Mouse (Mus musculus): ENCODE measurements around the gene Golga2. TPM values are rescaled to one million over a fixed set of nuclear protein-coding genes. Genes with fewer than 3 reads are reported as not detected.

Golga2 gene
- 70.8 TPM for polyA plus RNA-seq (2021)

- DNase-seq (ENCODE audit: low read depth, low spot score) (no peak), ATAC-seq (no peak)
- no peaks in the 10 kb centered on the region for H3K27me3 ChIP-seq
- ChIA-PET CTCF (interaction anchor here (1.3 to 1.5 kb wide), 2 partner anchors 20 to 27 kb away, joined by 3 read pairs; no protein-coding TSS in a partner anchor), POLR2A (no interaction called here)
- TF ChIP-seq CTCF (IDR thresholded peaks at IDR 0.05) = no peak
- in situ Hi-C loops (cut with MboI; ENCODE audit: low pct_unique_long_range_greater_than_20kb) = loop anchor here (5.0 kb wide), 1 partner anchor 150 kb away; no protein-coding TSS in a partner anchor
Measured at GRCm38 (mm10) chr2:32287334-32287840, at the start of gene Golga2. TSS of gene Golga2 (plus strand) at chr2:32287384.

GRCm38 (mm10) chr2:32237571-32237970 is 49.6 kb upstream of the Golga2 start:
- in situ Hi-C loops (cut with MboI; ENCODE audit: low pct_unique_long_range_greater_than_20kb) = loop anchor here (5.0 kb wide), 1 partner anchor 105 kb away; no protein-coding TSS in a partner anchor
- ATAC-seq = no peak
- no peak for TF ChIP-seq CTCF (IDR thresholded peaks at IDR 0.05)
- POLR2A ChIA-PET = interaction anchor here (1.1 kb wide), 1 partner anchor 10 kb away, joined by 3 read pairs; no protein-coding TSS in a partner anchor
- CTCF ChIA-PET = interaction anchor here (1.4 kb wide), 2 partner anchors 16 to 84 kb away, joined by 3 read pairs; no protein-coding TSS in a partner anchor
- no peaks in the 10 kb centered on the region for H3K27me3 ChIP-seq
- no peak for DNase-seq (ENCODE audit: low read depth, low spot score)

- CTCF ChIA-PET = interaction anchor here (0.6 kb wide), 1 partner anchor 283 kb away, joined by 3 read pairs; no protein-coding TSS in a partner anchor
- H3K27me3 ChIP-seq = no peaks in the 10 kb centered on the region
- no peak for ATAC-seq
- POLR2A ChIA-PET = no interaction called here
- in situ Hi-C loops (cut with MboI; ENCODE audit: low pct_unique_long_range_greater_than_20kb) = loop anchor here (5.0 kb wide), 1 partner anchor 107 kb away; no protein-coding TSS in a partner anchor
- DNase-seq (ENCODE audit: low read depth, low spot score) = no peak
- TF ChIP-seq CTCF (IDR thresholded peaks at IDR 0.05) = no peak
Measured at GRCm38 (mm10) chr2:32238708-32239435, 48.3 kb upstream of the Golga2 start.

GRCm38 (mm10) chr2:32240591-32240990 is 46.6 kb upstream of the Golga2 start:
- DNase-seq (ENCODE audit: low read depth, low spot score) (no peak), ATAC-seq (no peak)
- no peak for TF ChIP-seq CTCF (IDR thresholded peaks at IDR 0.05)
- H3K27me3 ChIP-seq = no peaks in the 10 kb centered on the region
- ChIA-PET CTCF (interaction anchor here (0.9 kb wide), 1 partner anchor 103 kb away, joined by 3 read pairs; no protein-coding TSS in a partner anchor), POLR2A (no interaction called here)
- in situ Hi-C loops (cut with MboI; ENCODE audit: low pct_unique_long_range_greater_than_20kb) = no loop called here

- CTCF ChIA-PET = no interaction called here
- DNase-seq (ENCODE audit: low read depth, low spot score) = no peak
- no peaks in the 10 kb centered on the region for H3K27me3 ChIP-seq
Measured at GRCm38 (mm10) chr2:32242986-32243385, 44.2 kb upstream of the Golga2 start.

GRCm38 (mm10) chr2:32246741-32247140 is 40.4 kb upstream of the Golga2 start:
- in situ Hi-C loops (cut with MboI; ENCODE audit: low pct_unique_long_range_greater_than_20kb) = no loop called here
- ChIA-PET CTCF (no interaction called here), POLR2A (no interaction called here)
- no peaks in the 10 kb centered on the region for H3K27me3 ChIP-seq
- ATAC-seq (no peak), DNase-seq (ENCODE audit: low read depth, low spot score) (no peak)
- no peak for TF ChIP-seq CTCF (IDR thresholded peaks at IDR 0.05)

More at GRCm38 (mm10) chr2:32242986-32243385, 44.2 kb upstream of the Golga2 start:
- no peak for TF ChIP-seq CTCF (IDR thresholded peaks at IDR 0.05)
- ATAC-seq = no peak
- in situ Hi-C loops (cut with MboI; ENCODE audit: low pct_unique_long_range_greater_than_20kb) = no loop called here
- POLR2A ChIA-PET = no interaction called here

GRCm38 (mm10) chr2:32248377-32249361 is 38.5 kb upstream of the Golga2 start:
- ATAC-seq (no peak), DNase-seq (ENCODE audit: low read depth, low spot score) (no peak)

GRCm38 (mm10) chr2:32251791-32252527 is 35.2 kb upstream of the Golga2 start:
- no peak for DNase-seq (ENCODE audit: low read depth, low spot score)
- in situ Hi-C loops (cut with MboI; ENCODE audit: low pct_unique_long_range_greater_than_20kb) = no loop called here
- POLR2A ChIA-PET = no interaction called here
- ATAC-seq = no peak
- CTCF ChIA-PET = no interaction called here
- no peaks in the 10 kb centered on the region for H3K27me3 ChIP-seq
- no peak for TF ChIP-seq CTCF (IDR thresholded peaks at IDR 0.05)

More at GRCm38 (mm10) chr2:32248377-32249361, 38.5 kb upstream of the Golga2 start:
- TF ChIP-seq CTCF (IDR thresholded peaks at IDR 0.05) = no peak
- H3K27me3 ChIP-seq = no peaks in the 10 kb centered on the region
- CTCF ChIA-PET = interaction anchor here (1.8 kb wide), 1 partner anchor 12 kb away, joined by 5 read pairs; the partner anchor contains the start of gene Pomt1
- in situ Hi-C loops (cut with MboI; ENCODE audit: low pct_unique_long_range_greater_than_20kb) = no loop called here
- POLR2A ChIA-PET = no interaction called here

- CTCF ChIA-PET = no interaction called here
- H3K27me3 ChIP-seq = no peaks in the 10 kb centered on the region
- in situ Hi-C loops (cut with MboI; ENCODE audit: low pct_unique_long_range_greater_than_20kb) = no loop called here
- POLR2A ChIA-PET = no interaction called here
- DNase-seq (ENCODE audit: low read depth, low spot score) = no peak
- no peak for ATAC-seq
- no peak for TF ChIP-seq CTCF (IDR thresholded peaks at IDR 0.05)
Measured at GRCm38 (mm10) chr2:32252658-32253057, 34.5 kb upstream of the Golga2 start.

- no peaks in the 10 kb centered on the region for H3K27me3 ChIP-seq
- TF ChIP-seq CTCF (IDR thresholded peaks at IDR 0.05) = no peak
- POLR2A ChIA-PET = interaction anchor here (0.5 kb wide), 1 partner anchor 561 kb away, joined by 3 read pairs; no protein-coding TSS in a partner anchor
- CTCF ChIA-PET = no interaction called here
- DNase-seq (ENCODE audit: low read depth, low spot score) = no peak
- in situ Hi-C loops (cut with MboI; ENCODE audit: low pct_unique_long_range_greater_than_20kb) = no loop called here
- no peak for ATAC-seq
Measured at GRCm38 (mm10) chr2:32253352-32253751, 33.8 kb upstream of the Golga2 start.
